ENCODE assay signal across 8 mouse cellular contexts in genomic region chr9:45122209-45122761, GRCm38 (mm10). TPM values are rescaled to one million over a fixed set of nuclear protein-coding genes. Genes with fewer than 3 reads are reported as not detected.
DNase-seq lines count a peak whose midpoint lies in the region; ATAC-seq and TF ChIP-seq lines count a peak whose summit lies in the region.

No protein-coding gene starts in this region.

- peak; percentile 44 to 70 for DNase-seq in heart, adult 2 months
- no peak for DNase-seq in heart, postnatal 10 days
- DNase-seq in cerebellum, postnatal 25 days = peak; percentile 61 to 73
- DNase-seq in layer of hippocampus, adult 9-10 months (ENCODE audit: low spot score) = peak; percentile 45
- peak; percentile 68 for DNase-seq in right cerebral cortex, postnatal 25 days
- no peak for DNase-seq in embryo, embryonic 9.5 days (ENCODE audit: extremely low spot score)

- no peak overlapping the region for H3K27ac ChIP-seq in heart, adult 2 months
- H3K27ac ChIP-seq in heart, embryonic 14.5 days (replicated peaks in 1 of 2; ENCODE audit: control insufficient read depth in 1 of 2, insufficient read depth in 1 of 2, low read depth in 2 of 2, low read length in 2 of 2) = no peak overlapping the region
- H3K27ac ChIP-seq in lung, embryonic 16.5 days (ENCODE audit: low read length) = peak overlapping the region; percentile 48

- no peaks in the 10 kb centered on the region for H3K27me3 ChIP-seq in heart, adult 2 months (ENCODE audit: control insufficient read depth, insufficient read depth, low read length)
- H3K27me3 ChIP-seq in heart, embryonic 14.5 days (ENCODE audit: control insufficient read depth, insufficient read depth, low read length) = peaks cover 11% of the 10 kb centered on the region; the same call in 1 of the 2 replicates
- H3K27me3 ChIP-seq in lung, embryonic 16.5 days (ENCODE audit: control insufficient read depth, insufficient read depth, low read depth, low read length) = no peaks in the 10 kb centered on the region

- H3K9ac ChIP-seq in heart, adult 2 months (ENCODE audit: low read depth, low read length) = no peak overlapping the region
- H3K9ac ChIP-seq in heart, embryonic 14.5 days (ENCODE audit: low read length) = no peak overlapping the region
- H3K9ac ChIP-seq in lung, embryonic 16.5 days (ENCODE audit: low read length) = no peak overlapping the region

- H3K79me2 ChIP-seq in heart, adult 2 months (replicated peaks; ENCODE audit: control insufficient read depth, insufficient read depth, low read length) = no peaks in the 10 kb centered on the region

- no peaks in the 10 kb centered on the region for H3K9me3 ChIP-seq in heart, embryonic 14.5 days (ENCODE audit: control insufficient read depth, low read length)
- no peaks in the 10 kb centered on the region for H3K9me3 ChIP-seq in lung, embryonic 16.5 days (ENCODE audit: control insufficient read depth, low read length)

- intact Hi-C loops in heart, adult 2 months (cut with DNase I) = no loop called here
- intact Hi-C loops in heart, postnatal 10 days (cut with DNase I) = no loop called here

- peak overlapping the region; percentile 55 for H3K4me2 ChIP-seq in heart, embryonic 14.5 days (ENCODE audit: low read length)
- H3K4me2 ChIP-seq in lung, embryonic 16.5 days (ENCODE audit: low read depth, low read length) = peak overlapping the region; percentile 45

- TF ChIP-seq POLR2A in heart, adult 2 months (IDR thresholded peaks at IDR 0.05; ENCODE audit: insufficient read depth, low read depth, low read length) = no peak

- H3K36me3 ChIP-seq in heart, adult 2 months (ENCODE audit: control insufficient read depth, insufficient read depth, low read length) = no peaks in the 10 kb centered on the region
- no peaks in the 10 kb centered on the region for H3K36me3 ChIP-seq in heart, embryonic 14.5 days (ENCODE audit: control insufficient read depth, insufficient read depth, low read length)
- H3K36me3 ChIP-seq in lung, embryonic 16.5 days (ENCODE audit: control insufficient read depth, insufficient read depth, low read length) = no peaks in the 10 kb centered on the region

- 22% methylated on average over 9 of the region's 9 CpGs for WGBS in heart, adult 2 months
- WGBS in heart, embryonic 14.5 days = 14% methylated on average over 9 of the region's 9 CpGs
- WGBS in lung, embryonic 16.5 days = 21% methylated on average over 9 of the region's 9 CpGs

- no peak for TF ChIP-seq CTCF in heart, adult 2 months (IDR thresholded peaks at IDR 0.05)

- TF ChIP-seq EP300 in heart, adult 2 months (IDR thresholded peaks at IDR 0.05; ENCODE audit: insufficient read depth, low read depth, low read length) = no peak

- no peak for ATAC-seq in heart, embryonic 14.5 days (ENCODE audit: insufficient number of reproducible peaks, insufficient read depth, low FRiP score, low read depth)
- peak; percentile 81 for ATAC-seq in lung, embryonic 16.5 days (ENCODE audit: low read depth)

- peaks cover 1% of the 10 kb centered on the region; the same call in 1 of the 2 replicates for H3K4me1 ChIP-seq in heart, adult 2 months (ENCODE audit: control insufficient read depth, insufficient read depth, low read length)
- H3K4me1 ChIP-seq in heart, embryonic 14.5 days (ENCODE audit: control insufficient read depth in 2 of 2, insufficient read depth in 2 of 2, low read length in 2 of 2) = peaks cover 10 to 17% of the 10 kb centered on the region in 2 experiments
- H3K4me1 ChIP-seq in lung, embryonic 16.5 days (replicated peaks; ENCODE audit: control insufficient read depth, insufficient read depth, low read length) = peaks cover 6% of the 10 kb centered on the region; the same call in 1 of the 2 replicates

- H3K4me3 ChIP-seq in heart, adult 2 months = no peak overlapping the region
- peak overlapping the region; percentile 20 to 23; a peak in 2 of 4 replicates for H3K4me3 ChIP-seq in heart, embryonic 14.5 days (ENCODE audit: control insufficient read depth in 1 of 2, insufficient read depth in 1 of 2, low read depth in 1 of 2, low read length in 2 of 2)
- H3K4me3 ChIP-seq in lung, embryonic 16.5 days (ENCODE audit: low read length) = peak overlapping the region; percentile 18

RNA-seq across cellular contexts. Expression of gene Scn2b, which starts 4.7 kb away (rescaled TPM):
- total RNA-seq in heart, adult 2 months (2021) = 1 to 10 TPM; 1.2 to 1.3 TPM
- polyA plus RNA-seq in heart, adult 2 months (2012; rRNA removed) = 0.23 and 0.31 TPM in 2 replicates
- 1 to 10 TPM in 1 of 2 experiments, under 1 TPM in 1; 0.79 to 1.1 TPM for total RNA-seq in heart, postnatal 10 days (2021)
- 1.4 TPM in 2 replicates for polyA plus RNA-seq in heart, embryonic 14.5 days (2014; fragmentation: Nextera tagmentation; extraction: Ambion mirVana)
- polyA plus RNA-seq in lung, embryonic 16.5 days (2015; fragmentation: Nextera tagmentation; extraction: Ambion mirVana) = 2.7 and 3.0 TPM in 2 replicates

RNA-seq across cellular contexts. Expression of gene Scn4b, which starts 15.9 kb away (rescaled TPM):
- total RNA-seq in heart, adult 2 months (2021) = 10 to 100 TPM; 14.2 to 16.9 TPM
- polyA plus RNA-seq in heart, adult 2 months (2012; rRNA removed) = 5.1 and 8.3 TPM in 2 replicates
- under 1 TPM; 0.20 to 0.22 TPM for total RNA-seq in heart, postnatal 10 days (2021)
- polyA plus RNA-seq in heart, embryonic 14.5 days (2014; fragmentation: Nextera tagmentation; extraction: Ambion mirVana) = 0.11 TPM in 1 of 2 replicates, not detected in the other
- polyA plus RNA-seq in lung, embryonic 16.5 days (2015; fragmentation: Nextera tagmentation; extraction: Ambion mirVana) = 0.89 and 1.2 TPM in 2 replicates

RNA-seq across cellular contexts. Expression of gene Jaml, which starts 43.3 kb away (rescaled TPM):
- total RNA-seq in heart, adult 2 months (2021) = under 1 TPM; 0.20 to 0.29 TPM
- polyA plus RNA-seq in heart, adult 2 months (2012; rRNA removed) = 0.14 and 0.18 TPM in 2 replicates
- under 1 TPM; 0.19 to 0.30 TPM for total RNA-seq in heart, postnatal 10 days (2021)
- 0.18 and 0.28 TPM in 2 replicates for polyA plus RNA-seq in heart, embryonic 14.5 days (2014; fragmentation: Nextera tagmentation; extraction: Ambion mirVana)
- polyA plus RNA-seq in lung, embryonic 16.5 days (2015; fragmentation: Nextera tagmentation; extraction: Ambion mirVana) = 0.45 and 0.60 TPM in 2 replicates

RNA-seq across cellular contexts. Expression of gene BC049352, which starts 59.5 kb away (rescaled TPM):
- not detected for total RNA-seq in heart, adult 2 months (2021)
- polyA plus RNA-seq in heart, adult 2 months (2012; rRNA removed) = 0.09 and 0.23 TPM in 2 replicates
- not detected for total RNA-seq in heart, postnatal 10 days (2021)
- polyA plus RNA-seq in heart, embryonic 14.5 days (2014; fragmentation: Nextera tagmentation; extraction: Ambion mirVana) = not detected in 2 replicates
- 0.13 and 0.14 TPM in 2 replicates for polyA plus RNA-seq in lung, embryonic 16.5 days (2015; fragmentation: Nextera tagmentation; extraction: Ambion mirVana)

Comparison
In these comparisons a context has a peak if more than half of its experiments do, and no peak if none do; other contexts are left out.
1. DNase-seq: peak in heart, adult 2 months (2 of 2), cerebellum, postnatal 25 days (2 of 2), layer of hippocampus, adult 9-10 months (single experiment) and right cerebral cortex, postnatal 25 days (single experiment); none in heart, postnatal 10 days (0 of 2) and embryo, embryonic 9.5 days (single experiment).